Mouse (Mus musculus) spleen, embryonic (tissue): ENCODE data around the gene Tas2r135.

ENCODE experiments used
- CTCF ChIA-PET: fragments of 350-600 bp; sonication (Branson Sonifier 250); formaldehyde crosslinking; loops from one replicate; lab custom pipeline; 2022; lab: Charles Lee

Tas2r135 gene

DNA sequence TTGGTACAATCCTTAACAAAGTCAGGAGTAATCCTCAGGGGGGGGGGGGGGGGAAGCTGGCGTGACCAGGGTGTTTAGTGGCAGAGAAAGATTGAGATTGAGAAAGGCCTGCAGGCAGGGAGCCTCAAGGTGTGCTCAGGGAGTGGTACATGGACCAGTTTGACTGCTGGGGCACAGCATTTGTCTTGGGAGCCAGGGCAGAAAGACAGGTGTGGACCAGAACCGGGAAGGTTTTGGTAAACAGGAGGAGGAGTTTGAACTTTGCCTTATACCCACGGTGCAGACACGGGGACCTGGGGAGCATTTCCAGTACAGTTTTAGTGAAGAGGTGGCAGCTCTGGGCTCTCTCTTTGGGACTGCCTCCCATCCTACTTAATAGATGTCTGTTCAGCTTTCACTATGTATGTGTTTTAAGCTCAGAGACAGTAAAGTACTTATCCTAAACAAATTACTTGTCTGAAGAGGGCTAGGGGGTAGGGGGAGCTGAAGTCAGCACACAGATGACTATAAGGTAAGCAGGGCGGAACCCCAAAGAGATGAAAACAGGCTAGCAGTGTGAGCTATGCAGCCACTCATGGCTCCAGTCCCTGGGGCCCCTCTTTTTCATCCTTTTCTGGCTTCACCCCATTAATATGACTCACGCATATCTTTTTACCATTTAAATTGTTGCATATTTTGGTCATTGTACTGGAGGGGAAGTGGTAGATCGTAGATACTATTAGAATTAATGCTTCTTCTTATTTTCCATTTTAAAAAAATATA, 31.4 kb upstream of the Tas2r135 start:
- CTCF ChIA-PET = interaction anchor here (0.7 to 0.8 kb wide), 2 partner anchors 23 to 29 kb away, joined by 3 to 5 read pairs; no protein-coding TSS in a partner anchor

DNA sequence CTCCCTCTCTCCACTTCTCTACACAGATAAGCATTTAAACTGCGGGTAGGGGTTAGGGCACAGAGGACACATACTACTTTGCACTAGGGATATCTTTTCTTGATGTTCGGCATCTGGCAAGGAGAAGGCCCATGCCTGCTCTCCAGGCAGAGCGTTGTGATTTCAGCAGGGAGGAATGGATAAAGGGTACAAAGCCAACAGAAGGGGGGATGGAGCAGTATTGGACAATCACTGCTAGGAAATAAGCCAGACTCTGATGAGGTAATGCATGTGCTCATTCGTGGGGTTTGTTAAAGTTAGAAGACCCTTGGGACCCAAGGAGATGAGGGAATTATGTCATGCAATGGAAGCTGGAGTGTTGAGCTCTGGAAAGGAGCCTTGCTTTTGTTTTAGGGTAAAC, 30.5 kb upstream of the Tas2r135 start:
- CTCF ChIA-PET = no interaction called here

DNA sequence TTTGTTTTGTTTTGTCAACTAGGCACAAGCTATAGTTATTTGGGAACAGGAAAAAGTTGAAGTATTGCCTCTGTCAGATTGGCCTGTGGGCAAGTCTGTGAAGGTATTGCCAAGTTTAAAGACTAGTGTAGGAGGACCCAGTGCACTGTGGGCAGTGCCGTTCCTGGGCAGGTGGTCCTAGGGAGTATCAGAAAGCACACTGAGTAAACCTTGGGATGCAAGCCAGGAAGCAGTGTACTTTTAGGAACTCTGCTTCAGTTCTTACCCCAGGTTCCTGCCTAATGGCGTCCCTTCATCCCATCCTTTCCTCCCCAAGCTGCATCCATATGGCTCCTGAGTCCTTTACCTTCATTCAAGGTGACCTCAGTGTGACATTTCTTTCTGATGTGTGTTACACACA, 30.1 kb upstream of the Tas2r135 start:
- CTCF ChIA-PET = no interaction called here

DNA sequence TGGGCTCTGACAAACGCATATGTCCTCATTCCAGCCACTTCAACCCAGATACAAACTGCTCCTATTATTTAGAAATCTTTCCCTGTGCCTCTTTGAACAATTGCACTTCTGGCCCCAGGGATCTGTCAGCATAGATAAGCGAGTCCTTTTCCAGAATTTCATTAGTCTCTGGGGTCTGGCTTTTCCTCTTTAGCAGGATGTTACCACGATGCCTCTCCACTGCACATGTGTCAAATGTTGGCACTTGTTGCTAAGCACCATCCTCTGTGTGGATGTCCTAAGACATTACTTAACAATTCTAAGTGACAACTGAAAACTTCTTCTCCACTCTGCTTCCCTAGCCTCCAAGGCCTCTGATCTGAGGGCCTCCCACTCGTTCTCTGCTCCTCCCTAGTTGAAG, 29.2 kb upstream of the Tas2r135 start:
- CTCF ChIA-PET = interaction anchor here (1.2 kb wide), 1 partner anchor 51 kb away, joined by 3 read pairs; the partner anchor contains the start of gene Fam131b

DNA sequence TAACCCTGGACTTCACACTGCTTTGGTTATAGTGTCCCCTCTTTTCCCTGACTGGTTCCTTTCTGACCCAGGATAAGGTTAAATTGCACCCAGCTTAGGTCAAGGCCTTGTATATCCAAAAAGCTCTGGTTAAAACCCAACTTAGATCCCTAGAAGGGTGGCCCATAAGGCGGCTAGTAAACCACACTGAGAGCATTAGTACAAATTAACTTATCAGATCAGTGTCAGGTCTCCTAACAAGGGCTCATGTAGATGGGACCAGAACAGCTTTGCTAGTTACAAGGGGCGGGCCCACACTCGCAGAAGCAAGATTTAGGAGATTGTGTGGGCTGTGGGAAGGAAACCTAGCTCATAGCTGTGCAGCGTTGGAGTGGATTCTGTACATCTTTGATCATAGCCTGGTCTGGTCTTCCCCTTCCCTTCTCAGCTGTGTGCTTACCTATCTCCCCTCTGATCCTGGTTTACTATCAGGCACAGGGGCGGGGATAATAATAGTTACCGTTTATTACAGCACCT, 28.7 kb upstream of the Tas2r135 start:
- CTCF ChIA-PET = interaction anchor here (1.2 kb wide), 1 partner anchor 52 kb away, joined by 3 read pairs; the partner anchor contains the start of gene Fam131b

DNA sequence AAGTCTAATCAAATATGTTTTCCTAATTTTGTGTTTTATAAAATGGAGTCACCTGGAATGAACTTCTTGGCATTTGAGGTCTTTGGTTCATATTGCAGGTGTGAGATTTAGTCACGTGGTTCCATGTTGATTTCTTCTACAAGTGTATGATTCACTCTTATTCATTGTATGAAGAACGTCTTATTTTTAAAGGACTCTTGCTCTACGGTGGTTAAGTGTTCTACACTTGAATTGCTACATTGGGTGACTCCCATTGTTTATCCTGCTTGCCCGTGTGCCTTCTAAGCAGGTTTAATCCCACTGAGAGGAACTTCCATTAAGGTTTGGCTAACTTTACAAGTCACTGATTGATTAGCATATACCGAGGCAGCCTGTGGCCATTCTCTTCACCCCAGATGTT, 28.0 kb upstream of the Tas2r135 start:
- CTCF ChIA-PET = interaction anchor here (1.2 kb wide), 1 partner anchor 52 kb away, joined by 3 read pairs; the partner anchor contains the start of gene Fam131b

DNA sequence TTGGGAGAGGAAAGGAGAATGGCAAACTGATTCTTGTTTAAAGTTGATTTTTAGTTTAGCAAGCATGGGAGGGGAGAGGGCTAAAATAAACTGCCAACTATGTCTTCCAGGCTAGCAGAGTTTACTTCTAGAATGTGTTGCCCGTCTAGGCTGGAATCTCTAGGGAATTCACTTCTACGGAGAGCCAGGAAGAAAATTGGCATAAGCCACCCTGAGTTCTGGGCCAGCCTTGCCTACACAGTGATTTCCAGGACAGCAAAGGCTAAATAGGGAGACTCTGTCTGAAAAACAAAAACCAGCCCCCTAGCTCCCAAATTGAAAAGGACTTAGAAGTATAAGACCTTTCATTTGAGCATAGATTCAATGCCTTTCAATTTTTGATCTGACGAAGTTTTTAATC, 25.7 kb upstream of the Tas2r135 start:
- CTCF ChIA-PET = interaction anchor here (1.5 kb wide), 1 partner anchor 15 kb away, joined by 4 read pairs; no protein-coding TSS in a partner anchor

DNA sequence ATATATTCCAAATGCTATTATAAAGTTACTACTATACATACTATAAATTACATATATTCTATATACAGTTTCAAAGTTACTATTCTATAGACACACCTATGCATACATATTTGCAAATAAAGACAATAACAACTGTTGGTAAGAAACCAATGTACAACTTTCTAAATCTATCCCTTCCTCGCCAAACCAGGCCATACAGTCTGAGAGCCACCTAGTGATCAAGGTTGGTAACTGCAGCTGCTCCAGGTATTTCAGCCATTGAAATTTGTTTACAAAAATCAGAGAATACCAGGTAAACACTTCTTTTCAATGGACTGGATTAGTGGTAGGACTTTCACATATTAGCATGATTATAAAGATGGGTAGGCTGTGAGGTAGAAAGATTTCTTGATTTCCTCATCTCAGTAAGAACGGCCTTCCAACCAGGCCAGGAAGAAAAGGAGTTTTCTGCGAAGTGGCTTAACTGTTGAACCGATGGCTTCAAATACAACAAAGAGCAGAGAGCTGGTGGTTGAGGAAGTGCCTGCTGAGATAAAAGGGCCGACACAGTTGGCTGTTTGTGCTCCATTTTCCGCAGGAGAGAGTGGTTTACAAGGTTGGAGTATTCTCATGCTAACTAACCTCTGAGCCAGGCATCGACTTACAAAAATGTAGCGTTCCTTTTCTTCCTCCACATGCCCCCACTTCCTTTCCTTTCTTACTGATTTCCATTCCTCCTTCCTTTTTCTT, 24.7 kb upstream of the Tas2r135 start:
- CTCF ChIA-PET = no interaction called here

DNA sequence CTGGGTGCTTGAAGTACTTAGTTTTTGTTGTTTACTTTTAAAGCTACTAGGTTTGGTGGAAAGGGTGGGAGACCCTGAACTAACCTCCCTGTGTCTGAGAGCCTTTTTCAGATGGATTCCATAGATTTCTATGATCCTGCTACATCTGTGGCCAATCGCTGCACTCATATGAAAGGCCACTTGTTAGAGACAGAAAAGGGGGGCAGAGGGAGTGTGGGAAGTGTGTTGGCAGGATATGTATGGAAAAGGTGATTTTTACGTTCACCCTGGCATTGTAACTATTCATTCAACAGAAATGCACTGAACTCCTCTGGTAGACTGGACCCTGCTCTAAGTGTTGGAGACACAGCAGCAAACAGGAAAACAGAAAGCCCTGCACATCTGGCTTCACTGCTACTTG, 24.0 kb upstream of the Tas2r135 start:
- CTCF ChIA-PET = no interaction called here

DNA sequence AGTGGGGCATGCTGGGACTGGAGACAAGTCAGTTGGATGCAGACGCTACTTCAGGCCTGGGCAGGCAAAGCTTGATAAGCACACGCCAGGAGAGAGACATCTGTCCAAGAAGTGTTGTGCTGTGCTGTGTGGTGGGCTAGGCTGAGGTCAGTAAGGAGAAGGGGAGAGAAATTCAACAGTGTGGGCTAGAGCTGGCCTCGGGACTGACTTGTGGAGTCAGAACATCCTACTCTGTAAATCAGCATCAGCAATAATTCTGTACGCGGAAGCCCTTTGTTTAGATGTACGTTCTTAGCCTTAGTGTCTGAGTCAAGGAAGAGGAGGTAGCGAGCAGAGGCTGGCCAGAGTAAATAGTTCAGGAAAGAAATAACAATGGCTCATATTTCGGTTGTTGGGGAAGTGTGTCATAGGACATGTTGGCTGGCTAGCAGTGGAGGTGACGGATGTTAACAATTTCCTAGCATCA, 23.3 kb upstream of the Tas2r135 start:
- CTCF ChIA-PET = interaction anchor here (0.6 kb wide), 1 partner anchor 139 kb away, joined by 3 read pairs; no protein-coding TSS in a partner anchor

DNA sequence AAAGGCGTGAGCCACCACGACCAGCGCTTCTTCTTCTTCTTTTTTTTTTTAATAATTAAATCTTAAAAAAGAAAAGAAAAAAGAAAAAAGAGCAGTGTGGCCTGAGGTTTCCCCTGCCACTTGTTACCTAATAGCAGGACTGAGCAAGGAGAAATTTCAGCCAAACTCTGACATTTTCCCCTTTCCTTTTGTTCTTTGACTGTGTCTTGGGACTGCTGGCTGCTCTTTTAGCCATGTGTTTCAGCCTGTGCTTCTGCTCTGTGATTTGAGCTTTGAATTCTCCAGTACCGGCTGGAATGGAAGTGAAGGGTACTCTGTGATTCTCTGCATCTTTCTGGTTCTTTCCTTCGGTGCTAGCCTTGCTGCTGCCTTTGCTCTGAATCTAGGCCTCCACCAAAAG, 21.9 kb upstream of the Tas2r135 start:
- CTCF ChIA-PET = no interaction called here

DNA sequence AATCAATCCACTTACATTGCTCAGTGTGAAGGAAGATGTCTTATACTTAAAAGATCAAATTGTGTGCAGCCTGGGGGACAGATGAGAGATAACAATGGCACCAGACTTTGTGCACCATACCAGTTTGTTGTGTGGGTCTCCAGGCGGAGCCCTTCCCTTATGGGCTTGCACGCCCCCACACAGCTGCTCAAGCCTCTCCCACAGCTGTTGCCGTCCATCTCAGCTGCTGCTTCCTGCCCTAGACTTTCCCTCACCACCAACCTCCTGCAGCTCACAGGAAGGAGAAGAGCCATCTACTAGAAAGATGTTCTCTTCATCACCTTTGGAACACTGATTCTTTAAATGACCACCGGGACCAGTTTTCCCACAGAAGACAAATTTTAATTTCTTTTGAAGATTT, 19.6 kb upstream of the Tas2r135 start:
- CTCF ChIA-PET = no interaction called here

DNA sequence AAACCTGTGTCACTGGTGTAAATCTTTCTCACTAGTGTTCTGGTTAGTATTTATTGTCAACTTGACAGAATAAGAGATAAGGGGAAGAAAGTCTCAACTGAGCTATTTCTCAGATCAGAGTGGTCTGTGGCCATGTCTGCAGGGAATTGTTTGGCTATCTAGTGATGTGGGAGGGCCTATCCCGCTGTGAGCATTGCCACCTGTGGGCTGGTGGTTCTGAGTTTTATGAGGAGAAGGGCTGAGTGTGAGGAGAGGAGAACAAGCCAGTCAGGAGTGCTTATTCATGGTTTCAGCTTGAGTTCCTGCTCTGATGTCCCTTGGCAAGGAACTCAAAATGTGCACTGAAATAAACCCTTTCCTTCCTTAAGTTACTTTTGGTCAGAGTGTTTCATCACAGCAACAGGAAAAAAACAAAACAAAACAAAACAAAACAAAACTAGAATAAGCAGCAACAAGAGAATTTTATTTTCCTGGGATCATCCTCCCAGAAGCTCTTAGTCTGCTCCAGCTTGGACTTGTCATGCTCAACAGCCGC, 13.4 kb upstream of the Tas2r135 start:
- CTCF ChIA-PET = no interaction called here

DNA sequence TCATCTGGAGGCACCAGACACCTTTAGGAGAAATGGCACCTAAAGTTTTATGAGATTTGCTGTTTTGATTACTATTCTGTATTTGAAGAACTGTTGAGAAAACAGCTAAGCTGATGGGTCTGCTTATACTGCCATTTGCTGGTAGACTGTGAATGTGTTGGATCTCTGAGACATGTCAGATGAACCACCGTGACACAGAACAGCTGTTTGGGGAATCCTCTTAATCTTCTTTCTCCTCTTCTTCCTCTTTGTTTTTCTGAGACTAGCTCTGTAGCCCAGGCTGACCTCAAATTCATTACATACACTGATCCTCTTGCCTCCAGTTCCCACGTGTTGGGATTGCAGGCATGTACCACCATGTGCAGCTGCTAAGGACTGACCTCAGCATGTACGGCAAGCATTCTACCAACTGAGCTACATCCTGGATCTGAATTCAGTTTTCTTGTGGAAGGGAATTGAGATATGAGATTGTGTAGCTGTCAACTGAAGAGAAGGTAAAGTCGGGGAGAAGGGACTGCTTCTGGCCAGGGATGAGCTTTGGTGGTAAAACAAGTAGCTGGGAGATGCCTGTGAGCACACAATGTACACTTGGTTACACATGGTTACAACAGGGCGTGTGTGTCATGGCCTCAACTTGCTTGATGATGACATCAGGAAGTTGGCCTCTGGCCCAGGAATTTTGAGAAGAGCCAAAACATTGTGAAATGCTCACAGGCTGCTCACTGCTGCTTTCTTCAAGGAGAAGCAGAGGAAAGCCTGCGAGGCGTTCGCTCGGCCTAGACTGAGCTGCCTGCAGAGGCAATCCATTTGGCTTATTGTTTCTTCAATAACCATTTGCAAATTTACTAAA, 9.0 kb upstream of the Tas2r135 start:
- CTCF ChIA-PET = no interaction called here

DNA sequence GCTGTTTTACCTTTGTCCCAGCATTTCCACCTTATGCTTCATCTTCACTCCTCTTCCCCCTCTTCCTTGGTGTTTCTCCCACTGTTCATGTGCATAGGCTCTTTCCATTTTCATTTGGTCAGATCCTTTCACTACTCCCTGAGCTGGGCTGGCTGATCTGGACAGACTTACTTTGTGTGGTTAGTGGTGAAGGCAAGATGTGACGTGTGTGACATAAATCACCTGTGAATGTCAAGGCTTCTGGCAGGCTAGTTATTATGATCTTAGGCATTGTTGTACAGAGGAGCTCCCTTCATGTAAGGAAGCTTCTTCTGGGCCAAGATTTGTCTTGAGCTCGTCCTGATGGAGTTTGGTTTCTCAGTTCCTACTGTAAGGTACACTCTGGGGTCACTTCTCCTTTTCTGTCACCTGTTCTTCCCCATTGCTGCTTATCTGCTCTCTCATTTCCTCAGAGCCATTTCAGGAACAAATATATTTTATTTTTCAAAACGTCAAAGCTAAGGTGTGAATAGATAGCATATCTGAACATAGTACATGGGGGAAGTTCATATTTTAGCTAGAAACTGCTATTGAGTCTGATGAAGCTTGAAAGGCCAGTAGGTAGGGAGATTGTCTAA, 8.1 kb upstream of the Tas2r135 start:
- CTCF ChIA-PET = no interaction called here

DNA sequence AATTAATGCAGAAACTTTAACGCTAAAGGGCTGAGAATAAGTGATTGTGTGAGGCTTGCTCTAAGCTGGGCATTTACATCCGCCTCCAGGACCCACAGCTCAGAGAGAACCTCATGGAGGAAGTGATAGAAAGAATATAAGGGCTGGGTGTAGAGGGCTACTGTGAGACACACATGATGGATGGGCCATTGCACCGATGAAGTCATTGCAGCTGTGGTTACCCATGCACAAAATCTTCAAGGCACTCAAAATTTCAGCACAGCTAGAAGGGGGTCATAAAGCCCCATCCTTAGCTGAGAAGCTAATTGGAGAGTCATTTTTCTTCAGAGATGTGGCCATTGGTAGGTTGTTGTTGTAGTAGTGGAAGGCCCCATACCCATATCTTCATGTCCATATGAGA, 6.9 kb upstream of the Tas2r135 start:
- CTCF ChIA-PET = no interaction called here

DNA sequence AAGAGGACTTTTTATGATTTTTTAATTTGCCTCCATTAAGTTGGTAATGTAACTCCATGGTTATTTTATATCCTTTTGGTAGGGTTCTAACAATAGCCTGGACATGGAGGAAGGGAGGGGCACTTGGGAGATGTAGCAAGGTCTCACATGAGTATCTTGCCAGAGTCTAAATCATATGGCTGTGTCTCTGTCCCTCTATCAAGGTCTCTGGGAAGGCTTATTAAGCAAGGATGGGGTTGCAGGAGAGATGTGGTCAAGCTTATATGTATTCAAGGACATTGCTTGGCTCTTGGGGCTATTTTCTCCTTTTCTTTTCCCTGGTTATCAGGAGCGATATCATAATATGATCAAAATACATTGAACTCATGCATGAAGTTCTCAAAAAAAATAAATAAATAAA, 6.2 kb upstream of the Tas2r135 start:
- CTCF ChIA-PET = no interaction called here

DNA sequence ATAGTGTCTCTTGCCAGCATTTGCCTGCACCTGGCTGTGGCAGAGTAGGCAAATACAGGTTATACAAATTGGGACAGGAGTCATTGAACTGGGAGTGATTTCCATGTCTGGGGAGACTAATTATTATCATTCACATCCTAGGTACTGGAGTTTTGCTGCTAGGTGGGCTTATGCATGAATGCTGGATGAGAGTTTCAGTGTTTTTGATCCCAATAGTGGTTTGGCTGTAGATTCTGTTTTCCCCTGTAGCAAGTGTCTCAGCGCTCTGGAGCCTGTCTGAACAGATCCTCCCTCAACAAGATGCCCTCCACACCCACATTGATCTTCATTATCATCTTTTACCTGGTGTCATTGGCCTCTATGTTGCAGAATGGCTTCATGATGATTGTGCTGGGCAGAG, 5.3 kb upstream of the Tas2r135 start, which contains the start of gene Tas2r143:
Tas2r143 (plus strand) TSS at position 301 of the 400 bp plus-strand sequence.
- CTCF ChIA-PET = no interaction called here

DNA sequence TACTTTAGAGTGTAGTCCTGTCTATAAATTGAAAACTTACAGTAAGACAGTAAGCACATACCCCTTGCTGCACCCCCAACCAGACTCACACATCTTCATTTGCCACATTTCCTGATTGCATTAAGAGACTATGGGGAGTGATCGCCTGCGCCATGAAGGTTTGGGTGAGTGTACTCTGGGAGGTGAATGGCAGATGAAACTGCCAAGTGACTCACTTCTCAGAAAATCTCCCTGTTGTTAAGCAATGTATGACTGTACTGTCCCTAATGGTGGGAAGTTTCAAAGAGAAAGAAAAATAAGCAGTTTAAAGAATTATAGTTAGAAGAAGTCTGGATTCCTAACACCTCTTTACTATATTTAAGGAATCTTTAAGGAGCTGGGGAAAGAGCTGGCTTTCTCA, 14.2 kb downstream of the Tas2r135 start:
- CTCF ChIA-PET = no interaction called here

DNA sequence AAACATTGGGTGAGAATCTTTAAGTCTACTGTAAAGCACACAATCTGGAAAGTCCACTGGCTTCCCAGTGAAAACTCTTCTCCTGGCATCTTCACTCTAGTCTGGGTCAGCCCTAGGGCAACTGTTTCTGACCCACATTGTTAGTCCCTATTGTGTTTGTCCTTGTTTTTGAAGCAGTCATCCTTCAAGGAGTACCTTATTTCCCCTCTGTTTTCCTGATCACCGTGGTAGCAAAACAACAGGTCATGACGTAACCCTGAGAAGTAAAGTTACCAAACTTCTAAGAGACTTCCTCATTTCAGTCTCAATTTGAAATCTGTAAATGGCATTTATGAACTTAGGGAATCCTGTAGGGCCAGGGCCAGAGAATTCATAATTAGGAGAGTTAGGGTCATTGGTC, 16.2 kb downstream of the Tas2r135 start:
- CTCF ChIA-PET = no interaction called here

DNA sequence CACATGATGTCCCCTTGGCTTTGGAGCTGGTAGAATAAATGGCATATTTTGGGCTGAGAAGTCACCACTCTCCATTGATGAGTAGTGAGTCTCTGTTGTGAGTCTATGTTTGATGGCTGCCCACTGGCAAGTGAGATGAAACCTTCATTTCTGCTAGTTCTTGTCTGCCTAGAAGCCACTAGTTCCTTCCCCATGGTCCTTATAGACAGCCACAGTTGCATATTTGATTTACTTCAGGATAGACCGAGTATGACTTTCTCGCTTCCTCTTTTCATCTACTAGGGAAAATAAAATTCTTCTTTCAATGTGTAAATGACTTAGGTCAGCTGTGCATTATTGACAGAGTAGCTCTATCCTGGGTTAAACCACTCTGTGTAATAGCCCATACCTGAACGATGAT, 19.2 kb downstream of the Tas2r135 start:
- CTCF ChIA-PET = no interaction called here
